Mouse (Mus musculus) G1E (cell line): ENCODE results near the gene Dnajc5.

Experiments used
- CTCF ChIP-seq: IDR thresholded peaks from 2 replicates; pipeline ENCODE4 v1.5.1; 2012; ENCODE audit warnings: low read depth, low read length, inconsistent platforms, mixed read lengths
- GATA1 ChIP-seq: IDR thresholded peaks from 2 replicates; pipeline ENCODE4 v1.6.1; 2012; ENCODE audit warnings: borderline replicate concordance, low read length, inconsistent platforms, mixed read lengths
- GATA2 ChIP-seq: IDR thresholded peaks from 2 replicates; pipeline ENCODE4 v1.6.1; 2012; ENCODE audit warnings: low read depth, low read length, inconsistent platforms, borderline replicate concordance
- POLR2AphosphoS5 ChIP-seq: IDR thresholded peaks from 2 replicates; pipeline ENCODE4 v1.6.1; 2012; ENCODE audit warnings: low read depth, low read length, inconsistent platforms; ENCODE audit not compliant: insufficient replicate concordance
- TAL1 ChIP-seq: conservative IDR thresholded peaks from 2 replicates; pipeline ENCODE4 v1.6.1; 2012; ENCODE audit warnings: low read depth, low read length, inconsistent platforms, mixed read lengths

- TF ChIP-seq TAL1 (no peak), CTCF (no peak), GATA2 (no peak), POLR2AphosphoS5 (no peak), GATA1 (no peak)
Observed at GRCm38 (mm10) chr2:181574921-181575545, 54.7 kb downstream of the Dnajc5 start.
